Mouse (Mus musculus) liver, embryonic 16.5 days (tissue): ENCODE measurements around the gene Dlx3. TPM values are rescaled to one million over a fixed set of nuclear protein-coding genes. Genes with fewer than 3 reads are reported as not detected.

ENCODE experiments used
- ATAC-seq: fragments of 200-750 bp; cut with Nextera tagmentation; 2 replicates; pipeline ENCODE4 v1.8.0; 2017; ENCODE audit warnings: low read depth, mild to moderate bottlenecking, moderate number of reproducible peaks, moderate library complexity
- H3K27ac ChIP-seq: fragments of 300-500 bp; sonication (generic); 2 replicates; pipeline ENCODE4 v1.5.1; 2014; ENCODE audit warnings: mild to moderate bottlenecking, low read length
- H3K27me3 ChIP-seq: fragments of 300-500 bp; sonication (generic); 2 replicates; pipeline ENCODE4 v1.6.1; 2014; ENCODE audit warnings: low read depth, low read length, mixed read lengths; ENCODE audit not compliant: control insufficient read depth, insufficient read depth
- H3K36me3 ChIP-seq: fragments of 300-500 bp; sonication (generic); 2 replicates; pipeline ENCODE4 v1.6.1; 2014; ENCODE audit warnings: mild to moderate bottlenecking; ENCODE audit not compliant: control insufficient read depth, insufficient read depth
- H3K4me1 ChIP-seq: fragments of 300-500 bp; sonication (generic); 2 replicates; pipeline ENCODE4 v1.6.1; 2014; ENCODE audit warnings: low read depth, low read length, mixed read lengths; ENCODE audit not compliant: control insufficient read depth
- H3K4me2 ChIP-seq: fragments of 300-500 bp; sonication (generic); 2 replicates; pipeline ENCODE4 v1.6.1; 2014; ENCODE audit warnings: low read depth, low read length, mixed read lengths
- H3K4me3 ChIP-seq: fragments of 300-500 bp; sonication (generic); 2 replicates; pipeline ENCODE4 v1.5.1; 2014; ENCODE audit warnings: low read depth, mild to moderate bottlenecking, low read length
- H3K9ac ChIP-seq: fragments of 300-500 bp; sonication (generic); 2 replicates; pipeline ENCODE4 v1.6.1; 2014; ENCODE audit warnings: low read depth, low read length
- H3K9me3 ChIP-seq: fragments of 300-500 bp; sonication (generic); replicated peaks from 2 replicates; pipeline ENCODE4 v1.6.1; 2016; ENCODE audit warnings: low read length; ENCODE audit not compliant: control insufficient read depth
- WGBS: fragments of 180-500 bp; shearing (Covaris S2); extraction: QIAGEN DNeasy Blood & Tissue Kit; methylation state at CpG from one replicate; pipeline ENCODE4 v1.1.7; 2014; ENCODE audit not compliant: insufficient replicate concordance; 5-methylcytosine and 5-hydroxymethylcytosine counted together
- polyA plus RNA-seq: library from polyadenylated mRNA; unstranded; fragments of >200 nt; fragmentation: Nextera tagmentation; extraction: Ambion mirVana; gene quantifications from 2 replicates; pipeline ENCODE4 v1.2.1, GENCODE M21; 2015

The Dlx3 gene
- polyA plus RNA-seq, 1 experiment from 2014 or later: not detected

- H3K27ac ChIP-seq: no peak overlapping the region
- H3K9ac ChIP-seq: no peak overlapping the region
- no peaks in the 10 kb centered on the region for H3K4me1 ChIP-seq
- 33% methylated on average over 5 of the region's 5 CpGs for WGBS
- H3K4me3 ChIP-seq: no peak overlapping the region
- ATAC-seq: no peak
- H3K9me3 ChIP-seq: no peaks in the 10 kb centered on the region
- no peak overlapping the region for H3K4me2 ChIP-seq
- no peaks in the 10 kb centered on the region; the same call in 1 of the 2 replicates for H3K27me3 ChIP-seq
- no peaks in the 10 kb centered on the region for H3K36me3 ChIP-seq
Measured at GRCm38 (mm10) chr11:95157356-95157755, 37.4 kb downstream of the Dlx3 start.

- H3K4me3 ChIP-seq: no peak overlapping the region
- no peaks in the 10 kb centered on the region for H3K4me1 ChIP-seq
- no peaks in the 10 kb centered on the region for H3K9me3 ChIP-seq
- no peak for ATAC-seq
- H3K27ac ChIP-seq: no peak overlapping the region
- no peak overlapping the region for H3K4me2 ChIP-seq
- no peaks in the 10 kb centered on the region for H3K36me3 ChIP-seq
- H3K9ac ChIP-seq: no peak overlapping the region
- WGBS: 33% methylated on average over 5 of the region's 5 CpGs
- H3K27me3 ChIP-seq: no peaks in the 10 kb centered on the region; the same call in 1 of the 2 replicates
Measured at GRCm38 (mm10) chr11:95157872-95158271, 38.0 kb downstream of the Dlx3 start.

GRCm38 (mm10) chr11:95159763-95160371, 39.9 kb downstream of the Dlx3 start:
- no peaks in the 10 kb centered on the region for H3K36me3 ChIP-seq
- no peak overlapping the region for H3K9ac ChIP-seq
- H3K4me2 ChIP-seq: no peak overlapping the region
- H3K4me1 ChIP-seq: no peaks in the 10 kb centered on the region
- H3K9me3 ChIP-seq: no peaks in the 10 kb centered on the region
- no peak overlapping the region for H3K4me3 ChIP-seq
- ATAC-seq: no peak
- no peak overlapping the region for H3K27ac ChIP-seq
- no peaks in the 10 kb centered on the region for H3K27me3 ChIP-seq
- 54% methylated on average over 8 of the region's 8 CpGs for WGBS

- no peaks in the 10 kb centered on the region for H3K36me3 ChIP-seq
- no peaks in the 10 kb centered on the region for H3K4me1 ChIP-seq
- H3K9me3 ChIP-seq: no peaks in the 10 kb centered on the region
- no peaks in the 10 kb centered on the region for H3K27me3 ChIP-seq
- ATAC-seq: no peak
- H3K4me2 ChIP-seq: no peak overlapping the region
- no peak overlapping the region for H3K4me3 ChIP-seq
- WGBS: 31% methylated on average over 7 of the region's 7 CpGs
- no peak overlapping the region for H3K27ac ChIP-seq
- H3K9ac ChIP-seq: no peak overlapping the region
Measured at GRCm38 (mm10) chr11:95160693-95161092, 40.8 kb downstream of the Dlx3 start.

GRCm38 (mm10) chr11:95161708-95162107, 41.8 kb downstream of the Dlx3 start:
- Histone ChIP-seq H3K36me3 (no peaks in the 10 kb centered on the region), H3K9me3 (no peaks in the 10 kb centered on the region), H3K9ac (no peak overlapping the region), H3K4me3 (no peak overlapping the region), H3K4me1 (no peaks in the 10 kb centered on the region; the same call in 1 of the 2 replicates), H3K4me2 (no peak overlapping the region), H3K27me3 (no peaks in the 10 kb centered on the region), H3K27ac (no peak overlapping the region)
- WGBS: 45% methylated on average over 4 of the region's 4 CpGs
- ATAC-seq: no peak

GRCm38 (mm10) chr11:95165857-95166256, 45.9 kb downstream of the Dlx3 start:
- Histone ChIP-seq H3K4me1 (no peaks in the 10 kb centered on the region; the same call in 1 of the 2 replicates), H3K9ac (no peak overlapping the region), H3K27ac (no peak overlapping the region), H3K9me3 (no peaks in the 10 kb centered on the region), H3K4me3 (no peak overlapping the region), H3K27me3 (no peaks in the 10 kb centered on the region), H3K36me3 (no peaks in the 10 kb centered on the region), H3K4me2 (no peak overlapping the region)
- ATAC-seq: no peak
- WGBS: 52% methylated on average over 5 of the region's 5 CpGs

Other genes with a start within 250 kb of the Dlx3 start
- gene Col1a1, start 183.9 kb upstream of the Dlx3 start, polyA plus RNA-seq: 65.0 and 89.1 TPM in 2 replicates
- gene Hils1, start 152.5 kb upstream of the Dlx3 start, polyA plus RNA-seq: not detected in 2 replicates
- 0.86 and 0.96 TPM in 2 replicates for gene Sgca, start 143.8 kb upstream of the Dlx3 start, polyA plus RNA-seq
- 7.1 and 7.6 TPM in 2 replicates for gene Ppp1r9b, start 129.1 kb upstream of the Dlx3 start, polyA plus RNA-seq
- 27.2 and 34.7 TPM in 2 replicates for gene Samd14, start 110.2 kb upstream of the Dlx3 start, polyA plus RNA-seq
- gene Pdk2, start 78.8 kb upstream of the Dlx3 start, polyA plus RNA-seq: 10.7 and 13.9 TPM in 2 replicates
- 1.7 and 2.2 TPM in 2 replicates for gene Itga3, start 43.3 kb upstream of the Dlx3 start, polyA plus RNA-seq
- 0.07 and 0.13 TPM in 2 replicates for gene Dlx4, start 26.1 kb downstream of the Dlx3 start, polyA plus RNA-seq
- not detected in 2 replicates for gene Tac4, start 141.4 kb downstream of the Dlx3 start, polyA plus RNA-seq
- gene Kat7, start 190.1 kb downstream of the Dlx3 start, polyA plus RNA-seq: 29.4 and 31.2 TPM in 2 replicates
- gene Fam117a, start 216.9 kb downstream of the Dlx3 start, polyA plus RNA-seq: 73.5 and 81.3 TPM in 2 replicates